Mouse (Mus musculus): ENCODE data around the gene Mphosph6. TPM values are rescaled to one million over a fixed set of nuclear protein-coding genes. Genes with fewer than 3 reads are reported as not detected.

Mphosph6 gene
- 3.7 and 4.8 TPM in 2 replicates for polyA plus RNA-seq (2012; rRNA removed)

DNA sequence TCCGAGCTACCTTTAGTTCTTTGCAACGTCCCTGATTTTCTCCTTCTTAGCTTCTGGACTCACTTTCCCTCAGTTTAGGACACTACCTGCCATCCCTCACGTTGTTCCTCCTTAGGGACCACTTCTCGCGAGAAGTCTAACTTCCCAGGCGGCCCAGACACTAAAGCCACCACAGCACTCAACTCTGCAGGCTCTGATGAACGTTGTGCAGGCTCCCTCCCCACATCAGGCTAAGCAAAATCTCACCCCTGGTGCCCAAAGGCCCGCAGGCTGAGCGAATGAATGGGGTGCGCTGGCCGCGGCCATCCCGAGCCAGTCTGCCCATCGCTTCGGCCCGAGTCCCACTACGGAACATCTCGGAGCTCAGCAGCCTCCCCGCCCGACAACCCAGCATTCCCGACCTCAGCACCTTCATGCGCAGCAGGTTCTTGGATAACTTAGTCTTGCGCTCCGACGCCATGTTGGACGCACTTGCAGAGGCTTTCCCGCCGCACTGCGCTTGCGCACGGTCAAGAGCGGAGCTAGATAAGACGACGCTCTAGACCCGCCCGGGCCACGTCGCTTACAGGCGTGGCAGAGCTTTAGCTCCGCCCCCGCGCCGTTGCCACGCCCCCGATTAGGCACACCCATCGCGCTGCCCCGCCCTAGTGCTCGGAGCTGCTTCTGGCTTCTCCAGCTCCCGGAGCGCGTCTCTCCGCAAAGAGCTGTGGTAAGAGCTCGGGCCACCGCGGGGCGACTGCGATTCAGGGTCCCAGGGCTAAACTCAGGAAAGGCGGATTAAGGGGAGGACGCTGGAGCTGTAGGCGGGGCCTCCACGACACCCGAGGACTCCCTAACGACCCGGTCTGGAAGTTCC, at the start of gene Mphosph6:
Mphosph6 (minus strand) TSS at position 501 of the 856 bp plus-strand sequence.
- Histone ChIP-seq H3K4me1 (ENCODE audit: control insufficient read depth, insufficient read depth, low read length) (peaks cover 4% of the 10 kb centered on the region; the same call in 1 of the 2 replicates), H3K27ac (ENCODE audit: insufficient read depth, low read depth, low read length) (peak within 1 kb of the TSS; percentile 72), H3K4me3 (ENCODE audit: insufficient read depth, low read depth, low read length) (peak within 1 kb of the TSS; percentile 61), H3K36me3 (ENCODE audit: control insufficient read depth, insufficient read depth, low read length) (no peaks in the 10 kb centered on the region), H3K27me3 (replicated peaks; ENCODE audit: control insufficient read depth, insufficient read depth, low read length) (no peaks in the 10 kb centered on the region)
- TF ChIP-seq POLR2A (IDR thresholded peaks at IDR 0.05; ENCODE audit: low read depth, low read length), result peak; percentile 67
- no peak for TF ChIP-seq CTCF (conservative IDR thresholded peaks at IDR 0.05; ENCODE audit: insufficient read depth, insufficient read length, low read depth, low read length)
- under 1% methylated on average over 65 of the region's 65 CpGs for WGBS
- peak; percentile 97 for DNase-seq

DNA sequence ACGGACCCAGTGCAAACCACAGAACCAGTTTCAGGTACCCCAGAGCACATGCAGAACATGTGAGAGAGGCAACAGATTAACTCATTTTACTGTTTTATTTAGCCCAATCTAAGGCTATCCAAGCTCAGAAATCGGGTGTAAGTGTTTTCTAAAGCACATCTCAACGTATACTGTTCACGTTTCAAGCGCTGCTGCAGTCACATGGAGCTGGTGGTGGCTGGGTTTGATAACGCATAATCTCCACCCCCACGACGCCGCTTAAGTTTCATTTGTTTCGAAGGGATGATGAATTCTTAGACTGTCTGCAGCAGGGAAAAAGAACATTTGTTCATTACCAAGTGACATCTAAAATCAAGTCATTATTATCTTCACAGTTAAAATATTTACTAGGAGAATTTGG, 48.7 kb upstream of the Mphosph6 start:
- Histone ChIP-seq H3K36me3 (ENCODE audit: control insufficient read depth, insufficient read depth, low read length) (no peaks in the 10 kb centered on the region), H3K4me3 (ENCODE audit: insufficient read depth, low read depth, low read length) (no peak overlapping the region), H3K4me1 (ENCODE audit: control insufficient read depth, insufficient read depth, low read length) (no peaks in the 10 kb centered on the region), H3K27ac (ENCODE audit: insufficient read depth, low read depth, low read length) (no peak overlapping the region), H3K27me3 (replicated peaks; ENCODE audit: control insufficient read depth, insufficient read depth, low read length) (no peaks in the 10 kb centered on the region)
- WGBS, result 73% methylated on average over 10 of the region's 10 CpGs
- no peak for TF ChIP-seq POLR2A (IDR thresholded peaks at IDR 0.05; ENCODE audit: low read depth, low read length)
- no peak for TF ChIP-seq CTCF (conservative IDR thresholded peaks at IDR 0.05; ENCODE audit: insufficient read depth, insufficient read length, low read depth, low read length)
- no peak for DNase-seq

DNA sequence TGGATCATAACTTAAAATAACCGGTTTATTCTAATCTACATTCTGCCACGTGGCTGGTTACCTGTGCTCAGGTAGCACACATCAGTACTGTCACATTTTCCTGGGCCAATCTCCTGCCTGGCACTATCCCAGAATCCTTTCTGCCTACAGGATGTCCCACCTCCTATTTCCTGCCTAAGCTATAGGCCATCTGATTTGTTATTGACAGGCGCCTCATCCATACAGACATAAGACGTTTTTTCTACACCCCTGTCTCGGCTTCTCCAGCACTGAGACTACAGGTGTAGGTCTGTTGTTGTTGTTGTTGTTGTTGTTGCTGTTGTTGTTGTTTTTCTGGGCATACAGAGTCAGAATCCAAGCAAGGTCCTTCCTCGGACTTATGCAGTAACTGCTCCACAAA, 46.1 kb upstream of the Mphosph6 start:
- TF ChIP-seq POLR2A (IDR thresholded peaks at IDR 0.05; ENCODE audit: low read depth, low read length) (no peak), CTCF (conservative IDR thresholded peaks at IDR 0.05; ENCODE audit: insufficient read depth, insufficient read length, low read depth, low read length) (no peak)
- H3K27ac ChIP-seq (ENCODE audit: insufficient read depth, low read depth, low read length), result no peak overlapping the region
- no peaks in the 10 kb centered on the region for H3K27me3 ChIP-seq (replicated peaks; ENCODE audit: control insufficient read depth, insufficient read depth, low read length)
- 86% methylated on average over 6 of the region's 6 CpGs for WGBS
- no peak overlapping the region for H3K4me3 ChIP-seq (ENCODE audit: insufficient read depth, low read depth, low read length)
- no peaks in the 10 kb centered on the region for H3K4me1 ChIP-seq (ENCODE audit: control insufficient read depth, insufficient read depth, low read length)
- no peaks in the 10 kb centered on the region for H3K36me3 ChIP-seq (ENCODE audit: control insufficient read depth, insufficient read depth, low read length)
- DNase-seq, result no peak

DNA sequence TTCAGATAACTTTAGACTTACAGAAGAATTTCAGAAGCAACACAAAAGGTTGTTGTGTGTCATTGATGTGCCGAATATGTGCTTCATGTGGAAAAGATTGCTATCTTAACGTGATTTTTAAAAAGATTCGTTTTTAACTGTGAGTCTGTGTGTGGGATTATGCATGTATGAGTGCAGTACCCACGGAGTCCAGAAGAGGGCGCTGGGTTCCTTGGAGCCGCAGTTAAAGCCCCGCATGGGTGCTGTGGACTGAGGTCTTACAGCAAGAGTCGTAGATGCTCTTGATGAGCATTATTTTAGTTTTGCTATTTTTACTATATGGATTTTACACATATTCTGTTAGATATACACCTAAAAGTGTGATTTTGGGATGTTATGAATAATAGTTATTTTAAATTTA, 42.0 kb upstream of the Mphosph6 start:
- Histone ChIP-seq H3K27ac (ENCODE audit: insufficient read depth, low read depth, low read length) (no peak overlapping the region), H3K4me1 (ENCODE audit: control insufficient read depth, insufficient read depth, low read length) (no peaks in the 10 kb centered on the region), H3K27me3 (replicated peaks; ENCODE audit: control insufficient read depth, insufficient read depth, low read length) (no peaks in the 10 kb centered on the region), H3K36me3 (ENCODE audit: control insufficient read depth, insufficient read depth, low read length) (no peaks in the 10 kb centered on the region), H3K4me3 (ENCODE audit: insufficient read depth, low read depth, low read length) (no peak overlapping the region)
- TF ChIP-seq CTCF (conservative IDR thresholded peaks at IDR 0.05; ENCODE audit: insufficient read depth, insufficient read length, low read depth, low read length) (no peak), POLR2A (IDR thresholded peaks at IDR 0.05; ENCODE audit: low read depth, low read length) (no peak)
- 90% methylated on average over 8 of the region's 8 CpGs for WGBS
- DNase-seq, result no peak

DNA sequence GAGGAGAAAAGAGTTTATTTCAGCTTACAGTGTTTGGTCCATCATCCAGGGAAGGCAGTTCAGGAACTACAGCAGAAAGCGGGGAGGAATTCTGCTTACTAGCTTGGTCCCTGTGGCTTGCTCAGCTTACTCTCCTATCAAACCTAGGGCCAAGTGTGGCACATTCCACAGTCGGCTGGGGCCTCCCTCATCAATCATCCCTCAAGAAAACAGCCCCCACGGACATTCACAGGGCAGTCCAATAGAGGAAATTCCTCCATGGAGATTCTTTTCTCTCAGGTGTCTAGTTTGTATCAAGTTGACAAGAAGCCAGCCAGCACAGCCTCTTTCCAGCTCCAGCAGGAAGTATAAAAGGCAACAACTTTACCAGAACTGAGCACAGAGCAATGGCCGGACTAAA, 11.8 kb upstream of the Mphosph6 start:
- Histone ChIP-seq H3K27me3 (replicated peaks; ENCODE audit: control insufficient read depth, insufficient read depth, low read length) (no peaks in the 10 kb centered on the region), H3K4me3 (ENCODE audit: insufficient read depth, low read depth, low read length) (no peak overlapping the region), H3K27ac (ENCODE audit: insufficient read depth, low read depth, low read length) (no peak overlapping the region), H3K36me3 (ENCODE audit: control insufficient read depth, insufficient read depth, low read length) (no peaks in the 10 kb centered on the region), H3K4me1 (ENCODE audit: control insufficient read depth, insufficient read depth, low read length) (no peaks in the 10 kb centered on the region)
- WGBS, result 41% methylated on average over 4 of the region's 4 CpGs
- TF ChIP-seq CTCF (conservative IDR thresholded peaks at IDR 0.05; ENCODE audit: insufficient read depth, insufficient read length, low read depth, low read length), result no peak
- no peak for TF ChIP-seq POLR2A (IDR thresholded peaks at IDR 0.05; ENCODE audit: low read depth, low read length)
- no peak for DNase-seq

DNA sequence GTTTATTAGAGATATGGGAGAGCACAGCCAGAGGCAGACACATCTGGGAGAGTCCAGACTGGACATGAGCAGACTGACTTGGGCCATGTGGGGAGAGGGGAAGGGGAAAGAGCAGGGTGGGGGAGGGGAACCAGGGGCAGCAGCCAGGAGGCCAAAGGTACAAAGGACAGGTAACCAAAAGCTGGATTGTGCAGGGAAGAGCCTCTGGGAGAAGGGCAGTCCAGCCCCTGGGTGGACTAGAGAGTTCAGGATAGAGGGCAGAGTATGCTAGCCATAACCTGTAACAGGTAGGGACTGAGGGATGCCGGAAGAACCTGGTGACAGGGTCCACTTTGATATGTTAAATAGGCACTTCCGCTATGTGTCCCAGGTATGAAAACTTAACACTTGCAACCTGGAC, 8.9 kb upstream of the Mphosph6 start:
- H3K27ac ChIP-seq (ENCODE audit: insufficient read depth, low read depth, low read length), result no peak overlapping the region
- 76% methylated on average over 2 of the region's 2 CpGs for WGBS
- no peak overlapping the region for H3K4me3 ChIP-seq (ENCODE audit: insufficient read depth, low read depth, low read length)
- no peaks in the 10 kb centered on the region for H3K27me3 ChIP-seq (replicated peaks; ENCODE audit: control insufficient read depth, insufficient read depth, low read length)
- H3K4me1 ChIP-seq (ENCODE audit: control insufficient read depth, insufficient read depth, low read length), result no peaks in the 10 kb centered on the region
- TF ChIP-seq CTCF (conservative IDR thresholded peaks at IDR 0.05; ENCODE audit: insufficient read depth, insufficient read length, low read depth, low read length) (no peak), POLR2A (IDR thresholded peaks at IDR 0.05; ENCODE audit: low read depth, low read length) (no peak)
- H3K36me3 ChIP-seq (ENCODE audit: control insufficient read depth, insufficient read depth, low read length), result no peaks in the 10 kb centered on the region
- no peak for DNase-seq

DNA sequence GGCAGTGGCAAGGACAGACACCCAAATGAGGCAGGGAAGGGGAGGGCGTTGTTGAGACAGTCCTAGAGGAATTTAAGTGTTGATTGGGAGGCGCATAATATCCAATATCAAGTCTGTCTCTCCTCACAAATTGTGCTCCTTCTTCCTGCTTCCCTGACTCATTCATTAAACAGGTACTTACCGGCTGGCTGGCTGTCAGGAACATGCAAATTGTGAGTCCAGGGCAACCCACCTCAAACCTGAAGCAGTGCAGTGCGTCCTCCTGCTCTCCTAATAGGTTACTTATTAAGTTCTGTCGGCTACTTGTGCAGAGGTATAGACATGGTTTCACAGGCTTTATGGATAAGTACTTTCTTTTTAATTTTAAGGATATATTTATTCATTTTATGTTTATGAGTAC, 3.7 kb upstream of the Mphosph6 start:
- WGBS, result 33% methylated on average over 5 of the region's 5 CpGs
- H3K27me3 ChIP-seq (replicated peaks; ENCODE audit: control insufficient read depth, insufficient read depth, low read length), result no peaks in the 10 kb centered on the region
- peak; percentile 79 for DNase-seq
- H3K27ac ChIP-seq (ENCODE audit: insufficient read depth, low read depth, low read length), result peak overlapping the region; percentile 56; the same call in 1 of the 2 replicates
- H3K4me1 ChIP-seq (ENCODE audit: control insufficient read depth, insufficient read depth, low read length), result peaks cover 4% of the 10 kb centered on the region; the same call in 1 of the 2 replicates
- TF ChIP-seq POLR2A (IDR thresholded peaks at IDR 0.05; ENCODE audit: low read depth, low read length) (no peak), CTCF (conservative IDR thresholded peaks at IDR 0.05; ENCODE audit: insufficient read depth, insufficient read length, low read depth, low read length) (no peak)
- no peak overlapping the region for H3K4me3 ChIP-seq (ENCODE audit: insufficient read depth, low read depth, low read length)
- H3K36me3 ChIP-seq (ENCODE audit: control insufficient read depth, insufficient read depth, low read length), result no peaks in the 10 kb centered on the region

All from kidney, adult 2 months (tissue).